Mouse (Mus musculus) kidney, adult 2 months (tissue): Measurements from ENCODE around the gene Chka. TPM values are rescaled to one million over a fixed set of nuclear protein-coding genes. Genes with fewer than 3 reads are reported as not detected.
A peak's percentile ranks its signal among the peaks of the same experiment; 100 is the strongest.

Source experiments
- DNase-seq: peaks from one replicate; pipeline ENCODE4 v3.0.0; 2021
- H3K27ac ChIP-seq: fragments of 200-500 bp; 2 replicates; pipeline ENCODE4 v1.5.1; 2012; ENCODE audit warnings: low read depth, low read length, control low read depth, inconsistent platforms; ENCODE audit not compliant: insufficient read depth
- H3K27me3 ChIP-seq: fragments of 200-500 bp; replicated peaks from 2 replicates; pipeline ENCODE4 v1.6.1; 2012; ENCODE audit warnings: mild to moderate bottlenecking, moderate library complexity, low read length, inconsistent platforms; ENCODE audit not compliant: control insufficient read depth, insufficient read depth
- H3K36me3 ChIP-seq: fragments of 200-500 bp; 2 replicates; pipeline ENCODE4 v1.6.1; 2012; ENCODE audit warnings: mild to moderate bottlenecking, moderate library complexity, low read length, inconsistent platforms; ENCODE audit not compliant: control insufficient read depth, insufficient read depth
- H3K4me1 ChIP-seq: fragments of 200-500 bp; 2 replicates; pipeline ENCODE4 v1.6.1; 2011; ENCODE audit warnings: low read length; ENCODE audit not compliant: control insufficient read depth, insufficient read depth
- H3K4me3 ChIP-seq: fragments of 200-500 bp; 2 replicates; pipeline ENCODE4 v1.5.1; 2011; ENCODE audit warnings: mild to moderate bottlenecking, low read depth, low read length, control low read depth; ENCODE audit not compliant: insufficient read depth
- CTCF ChIP-seq: fragments of 200-500 bp; conservative IDR thresholded peaks from 2 replicates; pipeline ENCODE4 v1.5.1; 2011; ENCODE audit warnings: low read depth, mild to moderate bottlenecking, control low read depth, low read length, moderate library complexity, mixed read lengths; ENCODE audit not compliant: insufficient read depth, insufficient read length
- POLR2A ChIP-seq: fragments of 200-500 bp; IDR thresholded peaks from one replicate; pipeline ENCODE4 v1.6.1; 2011; ENCODE audit warnings: low read depth, low read length, control low read depth
- WGBS: fragments of 180-500 bp; shearing (Covaris S2); methylation state at CpG from one replicate; pipeline ENCODE4 v1.1.7; 2018; 5-methylcytosine and 5-hydroxymethylcytosine counted together
- polyA plus RNA-seq: library from polyadenylated mRNA; depleted of rRNA; stranded (reverse); fragments of >200 nt; gene quantifications from 2 replicates; pipeline ENCODE4 v1.2.3, GENCODE M21; 2012

Chka gene
- polyA plus RNA-seq, 1 experiment = 65.0 TPM

DNA sequence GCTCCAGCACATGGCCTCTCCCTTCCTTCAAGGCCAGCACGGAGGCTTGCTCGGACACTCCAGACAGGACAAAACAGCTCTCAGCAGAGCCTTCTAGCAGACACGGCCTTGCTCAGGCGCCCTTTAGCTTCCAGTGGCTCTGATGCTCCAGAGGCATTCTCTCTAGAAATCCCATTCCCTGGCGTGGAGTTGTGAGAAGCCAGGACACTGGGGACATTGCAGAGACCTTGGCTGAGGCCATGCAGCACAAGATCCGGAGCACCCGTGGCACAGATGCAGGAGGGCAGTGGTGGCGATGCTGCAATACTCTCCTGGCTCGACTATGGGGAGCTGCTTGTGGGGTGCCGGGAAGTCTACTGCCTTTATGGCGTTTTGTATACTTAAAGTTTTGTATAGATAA, 65.2 kb downstream of the Chka start:
- no peaks in the 10 kb centered on the region for H3K27me3 ChIP-seq
- no peak for TF ChIP-seq CTCF
- no peak for TF ChIP-seq POLR2A
- H3K27ac ChIP-seq = no peak overlapping the region
- DNase-seq = no peak
- no peak overlapping the region for H3K4me3 ChIP-seq
- H3K4me1 ChIP-seq = peaks cover 5% of the 10 kb centered on the region; the same call in 1 of the 2 replicates
- H3K36me3 ChIP-seq = no peaks in the 10 kb centered on the region
- WGBS = 76% methylated on average over 11 of the region's 11 CpGs

DNA sequence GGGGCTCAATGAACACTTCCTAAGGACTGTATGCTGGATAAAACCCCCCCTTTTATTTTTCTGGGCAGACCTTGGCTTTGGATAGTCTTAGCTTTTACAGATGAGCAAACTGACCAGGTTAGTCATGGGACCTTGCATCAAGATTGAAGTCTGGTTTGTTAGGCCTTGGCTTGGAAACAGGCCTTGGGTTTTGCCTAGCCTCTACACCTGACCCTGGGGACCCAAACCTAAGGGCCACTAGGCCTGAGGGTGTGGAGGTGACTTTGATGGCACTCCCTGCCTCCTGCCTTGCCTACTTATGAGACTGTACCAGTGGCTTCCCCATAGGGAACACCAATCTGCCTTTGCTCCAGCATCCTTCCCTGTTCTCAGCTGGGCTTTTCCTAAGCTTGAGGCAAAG, 68.4 kb downstream of the Chka start:
- Histone ChIP-seq H3K36me3 (no peaks in the 10 kb centered on the region), H3K27ac (no peak overlapping the region), H3K4me3 (no peak overlapping the region), H3K4me1 (no peaks in the 10 kb centered on the region), H3K27me3 (no peaks in the 10 kb centered on the region)
- no peak for DNase-seq
- TF ChIP-seq POLR2A (no peak), CTCF (no peak)

GRCm38 (mm10) chr19:3922661-3923371, 71.2 kb downstream of the Chka start:
- WGBS = 56% methylated on average over 10 of the region's 10 CpGs
- DNase-seq = no peak
- Histone ChIP-seq H3K27me3 (no peaks in the 10 kb centered on the region), H3K27ac (peak overlapping the region; percentile 49; the same call in 1 of the 2 replicates), H3K4me3 (no peak overlapping the region), H3K36me3 (no peaks in the 10 kb centered on the region), H3K4me1 (no peaks in the 10 kb centered on the region)
- TF ChIP-seq POLR2A (no peak), CTCF (no peak)

DNA sequence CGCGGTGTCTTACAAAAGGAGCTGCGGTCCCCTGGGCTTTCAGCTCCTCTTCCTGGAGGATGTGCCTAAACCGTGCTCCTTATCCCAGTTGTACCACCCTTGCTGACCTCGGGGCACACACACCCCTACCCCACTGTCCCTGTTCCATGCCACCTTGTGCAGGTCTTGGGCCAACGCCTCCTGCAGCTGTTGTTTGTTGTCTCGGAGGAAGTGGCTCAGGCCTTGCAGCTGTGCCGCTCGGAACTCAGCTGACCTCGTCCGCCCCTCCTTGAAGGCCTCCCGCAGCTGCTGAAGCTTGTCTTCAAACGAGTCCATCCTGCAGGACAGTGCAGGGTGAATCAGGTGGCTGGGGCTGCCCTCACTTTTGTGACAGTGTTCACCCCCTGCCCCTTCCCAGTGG, 72.0 kb downstream of the Chka start:
- Histone ChIP-seq H3K4me3 (no peak overlapping the region), H3K27ac (peak overlapping the region; percentile 49), H3K36me3 (no peaks in the 10 kb centered on the region), H3K27me3 (no peaks in the 10 kb centered on the region), H3K4me1 (no peaks in the 10 kb centered on the region)
- 48% methylated on average over 13 of the region's 13 CpGs for WGBS
- DNase-seq = peak; percentile 50
- no peak for TF ChIP-seq CTCF
- TF ChIP-seq POLR2A = no peak

DNA sequence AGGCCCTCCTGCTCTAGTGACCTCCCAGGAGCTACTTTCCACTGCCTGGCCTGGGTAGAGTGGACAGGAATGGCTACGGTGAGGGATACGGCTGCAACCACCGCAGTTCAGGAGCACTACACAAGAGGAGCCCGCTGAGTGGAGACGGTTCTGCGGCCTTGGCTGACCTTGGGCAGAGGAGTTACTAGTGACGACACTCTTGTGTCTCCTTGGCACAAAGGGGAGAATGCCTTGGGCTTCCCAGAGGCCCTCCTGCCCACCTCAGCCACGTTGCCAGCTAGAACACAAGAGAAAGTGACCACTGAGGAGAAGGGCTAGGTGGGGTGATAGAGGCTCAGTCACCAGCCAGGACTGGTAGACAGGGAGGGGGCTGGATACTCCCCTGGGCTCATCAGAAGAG, 72.6 kb downstream of the Chka start:
- peak overlapping the region; percentile 28; the same call in 1 of the 2 replicates for H3K27ac ChIP-seq
- WGBS = 61% methylated on average over 8 of the region's 8 CpGs
- H3K36me3 ChIP-seq = no peaks in the 10 kb centered on the region
- TF ChIP-seq POLR2A = no peak
- H3K27me3 ChIP-seq = no peaks in the 10 kb centered on the region
- no peak for DNase-seq
- no peak overlapping the region for H3K4me3 ChIP-seq
- peaks cover 2% of the 10 kb centered on the region; the same call in 1 of the 2 replicates for H3K4me1 ChIP-seq

- Histone ChIP-seq H3K27ac (no peak overlapping the region), H3K27me3 (no peaks in the 10 kb centered on the region), H3K4me1 (peaks cover 7% of the 10 kb centered on the region; the same call in 1 of the 2 replicates), H3K4me3 (no peak overlapping the region), H3K36me3 (no peaks in the 10 kb centered on the region)
- no peak for DNase-seq
- 94% methylated on average over 7 of the region's 7 CpGs for WGBS
- no peak for TF ChIP-seq CTCF
Observed at GRCm38 (mm10) chr19:3924868-3925267, 73.3 kb downstream of the Chka start.

- no peaks in the 10 kb centered on the region for H3K36me3 ChIP-seq
- TF ChIP-seq POLR2A = no peak
- TF ChIP-seq CTCF = no peak
- H3K27me3 ChIP-seq = no peaks in the 10 kb centered on the region
- H3K27ac ChIP-seq = no peak overlapping the region
- no peak overlapping the region for H3K4me3 ChIP-seq
- no peak for DNase-seq
- 86% methylated on average over 6 of the region's 6 CpGs for WGBS
- H3K4me1 ChIP-seq = peaks cover 9% of the 10 kb centered on the region; the same call in 1 of the 2 replicates
Observed at GRCm38 (mm10) chr19:3925859-3926258, 74.3 kb downstream of the Chka start.
